Mouse (Mus musculus): ENCODE results near the gene Pmm1.

DNA sequence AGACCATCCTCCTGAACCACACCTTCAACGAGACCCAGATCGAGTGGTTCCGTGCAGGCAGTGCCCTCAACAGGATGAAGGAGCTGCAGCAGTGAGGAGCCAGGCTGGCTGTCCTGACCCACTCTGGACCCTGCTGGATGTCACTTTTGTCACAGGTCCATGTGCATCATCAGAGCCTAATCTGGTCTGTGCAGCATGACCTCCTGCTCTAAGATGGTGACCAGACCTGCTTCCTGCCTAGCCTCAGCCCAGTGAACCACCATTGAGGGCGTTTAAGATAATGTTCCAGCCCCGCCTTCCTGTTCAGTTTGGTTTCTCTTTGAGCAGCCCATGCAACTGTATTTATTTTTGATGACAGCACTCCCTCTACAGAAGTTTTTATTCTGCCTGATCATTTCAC is 46.1 kb downstream of the Pmm1 start:
- no peak for TF ChIP-seq TAL1 (IDR thresholded peaks at IDR 0.05; ENCODE audit: low read length)
- no peak for TF ChIP-seq GATA1 (IDR thresholded peaks at IDR 0.05; ENCODE audit: low read length)
